Mouse (Mus musculus) hindbrain, embryonic 12.5 days (tissue): ENCODE measurements around the gene Rfx5. TPM values are rescaled to one million over a fixed set of nuclear protein-coding genes. Genes with fewer than 3 reads are reported as not detected.
"Not testable (repeated sequence)": the region's sequence is repeated elsewhere in the genome, so short reads cannot be mapped to it uniquely, and the experiment has no call there.

Experiments used
- ATAC-seq: fragments of 200-750 bp; cut with Nextera tagmentation; 2 replicates; pipeline ENCODE4 v1.8.0; 2017; ENCODE audit warnings: moderate TSS enrichment; ENCODE audit not compliant: low FRiP score
- H3K27ac ChIP-seq: fragments of 300-500 bp; sonication (generic); 2 replicates; pipeline ENCODE4 v1.5.1; 2016; ENCODE audit warnings: mild to moderate bottlenecking
- H3K27me3 ChIP-seq: fragments of 300-500 bp; sonication (generic); 2 replicates; pipeline ENCODE4 v1.6.1; 2016; ENCODE audit warnings: mild to moderate bottlenecking
- H3K36me3 ChIP-seq: fragments of 300-500 bp; sonication (generic); 2 replicates; pipeline ENCODE4 v1.6.1; 2016; ENCODE audit warnings: mild to moderate bottlenecking
- H3K4me1 ChIP-seq: fragments of 300-500 bp; sonication (generic); 2 replicates; pipeline ENCODE4 v1.6.1; 2016
- H3K4me2 ChIP-seq: fragments of 300-500 bp; sonication (generic); replicated peaks from 2 replicates; pipeline ENCODE4 v1.6.1; 2016; ENCODE audit warnings: mild to moderate bottlenecking
- H3K4me3 ChIP-seq: fragments of 300-500 bp; sonication (generic); 2 replicates; pipeline ENCODE4 v1.5.1; 2016; ENCODE audit warnings: mild to moderate bottlenecking
- H3K9ac ChIP-seq: fragments of 300-500 bp; sonication (generic); 2 replicates; pipeline ENCODE4 v1.6.1; 2016; ENCODE audit warnings: mild to moderate bottlenecking, moderate library complexity
- H3K9me3 ChIP-seq: fragments of 300-500 bp; sonication (generic); replicated peaks from 2 replicates; pipeline ENCODE4 v1.6.1; 2016; ENCODE audit warnings: mild to moderate bottlenecking
- WGBS: fragments of 180-500 bp; shearing (Covaris S2); methylation state at CpG from one replicate; pipeline ENCODE4 v1.1.7; 2016; 5-methylcytosine and 5-hydroxymethylcytosine counted together
- polyA plus RNA-seq: library from polyadenylated mRNA; unstranded; fragments of >200 nt; fragmentation: Nextera tagmentation; extraction: Ambion mirVana; gene quantifications from 2 replicates; pipeline ENCODE4 v1.2.1, GENCODE M21; 2016

Gene Rfx5
- polyA plus RNA-seq, 1 experiment from 2014 or later = 9.2 TPM

DNA sequence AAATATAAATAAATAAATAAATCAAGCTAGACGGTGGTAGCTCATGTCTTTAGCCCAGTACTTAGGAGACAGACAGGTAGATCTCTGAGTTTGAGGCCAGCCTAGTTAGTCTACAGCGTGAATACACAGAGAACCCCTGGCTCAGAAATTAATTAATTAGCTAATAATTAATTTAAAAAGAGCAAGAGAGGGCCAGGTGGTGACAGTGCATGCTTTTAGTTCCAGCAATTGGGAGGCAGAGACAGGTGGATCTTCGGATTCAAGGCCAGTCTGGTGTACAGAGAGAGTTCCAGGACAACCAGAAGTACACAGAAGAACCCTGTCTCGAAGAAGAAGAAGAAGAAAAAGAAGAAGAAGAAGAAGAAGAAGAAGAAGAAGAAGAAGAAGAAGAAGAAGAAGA lies 24.9 kb upstream of the Rfx5 start:
- 88% methylated on average over 4 of the region's 4 CpGs for WGBS
- not testable (repeated sequence) for ATAC-seq, H3K36me3 ChIP-seq, H3K27me3 ChIP-seq, H3K4me1 ChIP-seq, H3K9me3 ChIP-seq, H3K4me2 ChIP-seq, H3K9ac ChIP-seq, H3K27ac ChIP-seq, H3K4me3 ChIP-seq

DNA sequence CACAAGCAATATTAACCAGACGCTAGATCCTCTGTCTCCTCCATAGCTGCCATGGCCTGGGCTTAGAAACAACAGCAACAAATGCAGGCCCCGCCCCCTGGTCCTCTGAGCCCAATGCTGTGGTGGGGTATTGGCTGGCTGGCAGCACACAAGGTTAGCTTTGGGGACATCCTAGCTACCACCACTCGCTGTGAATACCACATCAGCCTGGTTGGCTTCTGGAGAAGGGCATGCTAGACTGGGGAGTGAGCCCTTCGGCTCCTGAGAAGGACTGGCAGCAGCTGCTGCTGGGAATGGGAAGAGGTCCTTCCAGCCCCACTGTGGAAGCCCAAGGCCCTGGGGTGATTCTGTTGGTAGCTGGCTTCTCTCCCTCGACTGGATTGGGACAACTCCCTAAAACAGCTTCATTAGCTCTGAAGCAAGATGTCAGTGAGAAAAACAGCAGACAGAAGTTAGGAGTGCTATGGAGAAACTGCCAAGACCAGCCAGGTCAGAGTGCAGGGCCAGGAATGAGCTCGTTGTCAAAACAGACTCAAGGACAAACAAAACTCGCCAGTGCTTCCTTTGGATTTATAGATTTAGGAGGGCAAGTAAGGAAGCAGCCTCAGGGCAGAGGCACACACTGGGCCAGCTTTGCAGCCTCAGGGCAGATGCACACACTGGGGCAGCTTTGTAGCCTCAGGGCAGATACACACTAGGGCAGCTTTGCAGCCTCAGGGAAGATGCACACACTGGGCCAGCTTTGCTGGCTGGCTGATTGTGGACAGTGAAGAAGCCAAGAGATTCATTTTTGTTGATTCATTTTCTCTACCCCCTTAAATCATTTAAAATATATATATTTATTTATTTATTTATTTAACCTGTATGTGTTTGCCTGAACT lies 23.2 kb upstream of the Rfx5 start:
- not testable (repeated sequence) for H3K27me3 ChIP-seq, H3K27ac ChIP-seq, H3K4me3 ChIP-seq, ATAC-seq, H3K36me3 ChIP-seq, H3K9ac ChIP-seq, H3K4me1 ChIP-seq, H3K9me3 ChIP-seq, H3K4me2 ChIP-seq
- 49% methylated on average over 7 of the region's 7 CpGs for WGBS

GRCm38 (mm10) chr3:94931427-94932082 lies 22.3 kb upstream of the Rfx5 start:
- not testable (repeated sequence) for H3K9ac ChIP-seq, H3K4me1 ChIP-seq, ATAC-seq, H3K27ac ChIP-seq, H3K36me3 ChIP-seq, H3K27me3 ChIP-seq, H3K4me2 ChIP-seq, H3K9me3 ChIP-seq, H3K4me3 ChIP-seq
- WGBS = 80% methylated on average over 10 of the region's 10 CpGs

- not testable (repeated sequence) for H3K9me3 ChIP-seq, ATAC-seq, H3K36me3 ChIP-seq, H3K27me3 ChIP-seq, H3K4me3 ChIP-seq, H3K4me1 ChIP-seq, H3K9ac ChIP-seq, H3K4me2 ChIP-seq, H3K27ac ChIP-seq
- 69% methylated on average over 2 of the region's 2 CpGs for WGBS
Measured at GRCm38 (mm10) chr3:94932279-94932678, 21.6 kb upstream of the Rfx5 start.

GRCm38 (mm10) chr3:94932809-94933564 lies 20.9 kb upstream of the Rfx5 start, which contains the start of gene Selenbp1:
Gene Selenbp1 (plus strand): TSS chr3:94933056.
- H3K9me3 ChIP-seq = no peaks in the 10 kb centered on the region
- 29% methylated on average over 16 of the region's 16 CpGs for whole genome bisulfite sequencing
- H3K36me3 ChIP-seq = no peaks in the 10 kb centered on the region
- peak within 1 kb of the TSS; percentile 66; the same call in 1 of the 2 replicates for H3K27ac ChIP-seq
- H3K9ac ChIP-seq = no peak within 1 kb of the TSS
- ATAC-seq = peak; percentile 82
- no peaks in the 10 kb centered on the region for H3K27me3 ChIP-seq
- peaks cover 9% of the 10 kb centered on the region for H3K4me1 ChIP-seq
- H3K4me2 ChIP-seq = peak within 1 kb of the TSS; percentile 44
- peak within 1 kb of the TSS; percentile 13; the same call in 1 of the 2 replicates for H3K4me3 ChIP-seq

- H3K4me2 ChIP-seq, H3K4me1 ChIP-seq, H3K27ac ChIP-seq, H3K9me3 ChIP-seq, H3K9ac ChIP-seq, H3K4me3 ChIP-seq, H3K36me3 ChIP-seq, ATAC-seq, H3K27me3 ChIP-seq: not testable (repeated sequence)
- no CpG with 5 or more reads among the region's 2 CpGs for WGBS
Measured at GRCm38 (mm10) chr3:94933604-94934003, 20.3 kb upstream of the Rfx5 start.

- not testable (repeated sequence) for H3K4me3 ChIP-seq, H3K4me1 ChIP-seq, H3K9ac ChIP-seq, H3K36me3 ChIP-seq, H3K9me3 ChIP-seq, H3K27ac ChIP-seq, H3K4me2 ChIP-seq, H3K27me3 ChIP-seq, ATAC-seq
- 97% methylated on average over 3 of the region's 3 CpGs for WGBS
Measured at GRCm38 (mm10) chr3:94934564-94934963, 19.3 kb upstream of the Rfx5 start.

GRCm38 (mm10) chr3:94935332-94935731 lies 18.5 kb upstream of the Rfx5 start:
- H3K36me3 ChIP-seq, H3K4me3 ChIP-seq, H3K27me3 ChIP-seq, H3K4me2 ChIP-seq, H3K9me3 ChIP-seq, H3K9ac ChIP-seq, H3K4me1 ChIP-seq, ATAC-seq, H3K27ac ChIP-seq: not testable (repeated sequence)
- WGBS = 90% methylated on average over 3 of the region's 3 CpGs

GRCm38 (mm10) chr3:94936147-94936546 lies 17.7 kb upstream of the Rfx5 start:
- H3K4me2 ChIP-seq, ATAC-seq, H3K27ac ChIP-seq, H3K4me1 ChIP-seq, H3K9ac ChIP-seq, H3K4me3 ChIP-seq, H3K27me3 ChIP-seq, H3K36me3 ChIP-seq, H3K9me3 ChIP-seq: not testable (repeated sequence)
- 80% methylated on average over 5 of the region's 5 CpGs for WGBS

DNA sequence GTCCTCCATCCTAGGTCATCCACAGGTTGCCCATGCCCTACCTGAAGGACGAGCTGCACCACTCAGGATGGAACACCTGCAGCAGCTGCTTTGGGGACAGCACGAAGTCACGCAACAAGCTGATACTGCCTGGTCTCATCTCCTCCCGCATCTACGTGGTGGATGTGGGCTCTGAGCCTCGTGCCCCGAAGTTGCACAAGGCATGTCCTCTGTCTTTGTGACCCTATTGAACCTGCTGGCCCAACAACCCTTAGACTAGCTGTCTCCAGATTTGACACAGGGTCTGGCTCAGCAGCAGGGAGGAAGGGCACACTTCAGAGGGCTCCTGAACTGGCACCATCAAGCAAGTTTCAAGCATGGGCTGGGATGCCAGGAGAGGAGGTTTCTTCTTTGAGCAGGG lies 16.7 kb upstream of the Rfx5 start:
- H3K4me1 ChIP-seq, H3K4me3 ChIP-seq, H3K9ac ChIP-seq, H3K36me3 ChIP-seq, ATAC-seq, H3K4me2 ChIP-seq, H3K27ac ChIP-seq, H3K9me3 ChIP-seq, H3K27me3 ChIP-seq: not testable (repeated sequence)
- WGBS = 92% methylated on average over 7 of the region's 7 CpGs

- H3K4me3 ChIP-seq, H3K4me1 ChIP-seq, H3K27me3 ChIP-seq, H3K9ac ChIP-seq, H3K36me3 ChIP-seq, H3K9me3 ChIP-seq, H3K27ac ChIP-seq, ATAC-seq, H3K4me2 ChIP-seq: not testable (repeated sequence)
- WGBS = 63% methylated on average over 9 of the region's 9 CpGs
Measured at GRCm38 (mm10) chr3:94940033-94940432, 13.8 kb upstream of the Rfx5 start.

- not testable (repeated sequence) for H3K9ac ChIP-seq, H3K27ac ChIP-seq, H3K27me3 ChIP-seq, H3K4me3 ChIP-seq, H3K4me2 ChIP-seq, H3K9me3 ChIP-seq, H3K36me3 ChIP-seq, H3K4me1 ChIP-seq, ATAC-seq
- WGBS = 78% methylated on average over 9 of the region's 9 CpGs
Measured at GRCm38 (mm10) chr3:94942211-94942967, 11.5 kb upstream of the Rfx5 start.
